Mouse (Mus musculus): ENCODE results near the gene Gucd1.

Gucd1 gene

GRCm38 (mm10) chr10:75458329-75458728, 59.4 kb downstream of the Gucd1 start:
- no peak for DNase-seq

- DNase-seq = no peak
Observed at GRCm38 (mm10) chr10:75457852-75458251, 59.9 kb downstream of the Gucd1 start.

- peak; percentile 32 to 41 for DNase-seq
Observed at GRCm38 (mm10) chr10:75456061-75456831, 61.5 kb downstream of the Gucd1 start.

- DNase-seq = peak; percentile 80 to 86
Observed at GRCm38 (mm10) chr10:75451036-75451786, 66.6 kb downstream of the Gucd1 start.

- no peak for DNase-seq
Observed at GRCm38 (mm10) chr10:75450331-75450730, 67.4 kb downstream of the Gucd1 start.

- peak in 1 of 2 experiments; percentile 39 for DNase-seq
Observed at GRCm38 (mm10) chr10:75448806-75449420, 68.9 kb downstream of the Gucd1 start.

- no peak for DNase-seq
Observed at GRCm38 (mm10) chr10:75447489-75447888, 70.3 kb downstream of the Gucd1 start.

- no peak for DNase-seq
Observed at GRCm38 (mm10) chr10:75446501-75447083, 71.2 kb downstream of the Gucd1 start.

GRCm38 (mm10) chr10:75445030-75445429, 72.7 kb downstream of the Gucd1 start:
- no peak for DNase-seq

- peak; percentile 67 to 70 for DNase-seq
Observed at GRCm38 (mm10) chr10:75444111-75444826, 73.5 kb downstream of the Gucd1 start.

- DNase-seq = no peak
Observed at GRCm38 (mm10) chr10:75443017-75443416, 74.8 kb downstream of the Gucd1 start.

GRCm38 (mm10) chr10:75441800-75442199, 76.0 kb downstream of the Gucd1 start:
- no peak for DNase-seq

- DNase-seq = no peak
Observed at GRCm38 (mm10) chr10:75440756-75441155, 77.0 kb downstream of the Gucd1 start.

- DNase-seq = peak; percentile 73 to 82
Observed at GRCm38 (mm10) chr10:75439211-75439811, 78.5 kb downstream of the Gucd1 start.

GRCm38 (mm10) chr10:75438132-75438810, 79.5 kb downstream of the Gucd1 start:
- DNase-seq = peak; percentile 61 to 72

GRCm38 (mm10) chr10:75437284-75437683, 80.5 kb downstream of the Gucd1 start:
- no peak for DNase-seq

GRCm38 (mm10) chr10:75436604-75437217, 81.1 kb downstream of the Gucd1 start:
- DNase-seq = peak; percentile 92 to 95

- no peak for DNase-seq
Observed at GRCm38 (mm10) chr10:75430633-75431032, 87.1 kb downstream of the Gucd1 start.

- no peak for DNase-seq
Observed at GRCm38 (mm10) chr10:75430147-75430537, 87.6 kb downstream of the Gucd1 start.

- peak; percentile 29 to 47 for DNase-seq
Observed at GRCm38 (mm10) chr10:75429522-75430146, 88.1 kb downstream of the Gucd1 start.

- DNase-seq = no peak
Observed at GRCm38 (mm10) chr10:75429004-75429380, 88.8 kb downstream of the Gucd1 start.

Measured in cerebellum, postnatal 10 days (tissue).